Mouse (Mus musculus): ENCODE measurements around the gene Tent4b. TPM values are rescaled to one million over a fixed set of nuclear protein-coding genes. Genes with fewer than 3 reads are reported as not detected.

Gene Tent4b
- polyA plus RNA-seq, 1 experiment, result 16.0 TPM

- no peak for TF ChIP-seq GATA1 (IDR thresholded peaks at IDR 0.05; ENCODE audit: low read length)
Observed at GRCm38 (mm10) chr8:88301589-88302437, 102.8 kb downstream of the Tent4b start.

DNA sequence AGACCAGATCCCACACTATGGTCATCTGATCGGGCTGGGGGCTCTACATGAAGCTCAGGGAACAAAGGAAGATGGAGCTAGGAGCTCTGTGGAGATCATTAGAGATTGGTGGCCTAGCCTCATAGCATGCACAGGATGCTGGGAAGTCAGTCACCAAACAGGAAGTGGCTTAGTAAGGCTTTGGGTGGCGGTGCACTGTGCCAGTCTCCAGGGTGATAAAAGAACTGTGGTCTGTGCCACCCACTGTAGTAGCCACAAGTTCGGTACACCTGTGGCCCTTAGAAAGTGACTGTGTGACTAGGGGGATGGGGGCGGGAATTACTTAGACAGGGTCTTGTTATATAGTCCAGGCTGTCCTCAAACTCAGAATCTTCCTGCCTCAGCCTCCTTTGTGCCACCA, 106.8 kb downstream of the Tent4b start:
- no peak for TF ChIP-seq GATA1 (IDR thresholded peaks at IDR 0.05; ENCODE audit: low read length)

- TF ChIP-seq GATA1 (IDR thresholded peaks at IDR 0.05; ENCODE audit: low read length), result no peak
Observed at GRCm38 (mm10) chr8:88306511-88306910, 107.5 kb downstream of the Tent4b start.

DNA sequence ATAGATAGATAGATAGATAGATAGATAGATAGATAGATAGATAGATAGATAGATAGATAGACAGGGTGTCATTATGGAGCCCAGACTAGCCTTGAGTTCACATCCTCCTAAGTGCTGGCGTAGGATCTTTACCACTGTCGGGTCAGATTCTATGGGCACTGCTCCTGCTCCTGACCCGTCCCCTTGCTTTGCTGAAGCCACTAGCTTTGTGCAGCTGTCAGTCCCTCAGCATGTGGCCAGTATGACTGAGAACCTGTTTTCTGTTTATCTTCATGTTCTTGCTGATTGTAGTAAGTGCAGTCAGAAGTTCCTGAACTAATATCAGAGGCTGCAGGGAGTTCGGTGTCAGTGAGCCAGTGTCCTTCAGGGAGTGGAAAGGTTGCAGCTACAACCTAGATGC, 108.7 kb downstream of the Tent4b start:
- no peak for TF ChIP-seq GATA1 (IDR thresholded peaks at IDR 0.05; ENCODE audit: low read length)

Other genes with a start within 250 kb of the Tent4b start
- not detected in 2 replicates for gene Zfp423, start 239.6 kb upstream of the Tent4b start, polyA plus RNA-seq (2012)
- 14.3 and 16.9 TPM in 2 replicates for gene Cnep1r1, start 80.4 kb upstream of the Tent4b start, polyA plus RNA-seq (2012)
- 18.8 and 24.9 TPM in 2 replicates for gene Heatr3, start 61.4 kb upstream of the Tent4b start, polyA plus RNA-seq (2012)
- gene Adcy7, start 73.2 kb downstream of the Tent4b start, polyA plus RNA-seq (2012), result 55.3 and 60.5 TPM in 2 replicates
- 279 and 403 TPM in 2 replicates for gene Brd7, start 163.0 kb downstream of the Tent4b start, polyA plus RNA-seq (2012)

Data from G1E-ER4 (cell line).